Mouse (Mus musculus) testis, adult 2 months (tissue): ENCODE data around the gene Tns2.

ENCODE experiments used
- CTCF ChIP-seq: fragments of 200-500 bp; IDR thresholded peaks from 2 replicates; pipeline ENCODE4 v1.5.1; 2012; ENCODE audit warnings: low read depth, mild to moderate bottlenecking, inconsistent platforms, low read length, moderate library complexity; ENCODE audit not compliant: control insufficient read depth, insufficient read depth, insufficient replicate concordance
- POLR2A ChIP-seq: fragments of 200-500 bp; IDR thresholded peaks from 2 replicates; pipeline ENCODE4 v1.6.1; 2012; ENCODE audit warnings: low read depth, mild to moderate bottlenecking, inconsistent platforms, low read length, moderate library complexity; ENCODE audit not compliant: control insufficient read depth

- TF ChIP-seq CTCF (peak; percentile 62; the same call in 1 of the 2 replicates), POLR2A (no peak)
Measured at GRCm38 (mm10) chr15:102108651-102109525, 8.7 kb downstream of the Tns2 start.
